Mouse (Mus musculus) cerebellum, adult 2 months (tissue): ENCODE results near the gene Sf3b3. TPM values are rescaled to one million over a fixed set of nuclear protein-coding genes. Genes with fewer than 3 reads are reported as not detected.
"Not testable (repeated sequence)": the region's sequence is repeated elsewhere in the genome, so short reads cannot be mapped to it uniquely, and the experiment has no call there.

Experiments
- DNase-seq, 2 experiments: peaks; one replicate each; pipeline ENCODE4 v3.0.0; 2021
- H3K27ac ChIP-seq: fragments of 200-500 bp; 2 replicates; pipeline ENCODE4 v1.5.1; 2012; ENCODE audit warnings: low read length, control low read depth, inconsistent platforms; ENCODE audit not compliant: insufficient read depth
- H3K27me3 ChIP-seq: fragments of 200-500 bp; 2 replicates; pipeline ENCODE4 v1.6.1; 2012; ENCODE audit warnings: inconsistent platforms, mild to moderate bottlenecking, low read length, moderate library complexity; ENCODE audit not compliant: control insufficient read depth, insufficient read depth
- H3K4me1 ChIP-seq: fragments of 200-500 bp; 2 replicates; pipeline ENCODE4 v1.6.1; 2011; ENCODE audit warnings: low read length; ENCODE audit not compliant: control insufficient read depth, insufficient read depth
- H3K4me3 ChIP-seq: fragments of 200-500 bp; replicated peaks from 2 replicates; pipeline ENCODE3; 2011; ENCODE audit warnings: mild to moderate bottlenecking, low read depth, low read length, control low read depth; ENCODE audit not compliant: insufficient read depth
- CTCF ChIP-seq: fragments of 200-500 bp; IDR thresholded peaks from 2 replicates; pipeline ENCODE4 v1.5.1; 2011; ENCODE audit warnings: low read depth, mild to moderate bottlenecking, control low read depth, low read length, moderate library complexity, borderline replicate concordance; ENCODE audit not compliant: insufficient read depth
- POLR2A ChIP-seq: fragments of 200-500 bp; IDR thresholded peaks from 2 replicates; pipeline ENCODE4 v1.6.1; 2011; ENCODE audit warnings: low read length, control low read depth, borderline replicate concordance; ENCODE audit not compliant: insufficient read depth
- WGBS: fragments of 180-500 bp; shearing (Covaris S2); methylation state at CpG from one replicate; pipeline ENCODE4 v1.1.7; 2018; 5-methylcytosine and 5-hydroxymethylcytosine counted together
- polyA plus RNA-seq: library from polyadenylated mRNA; depleted of rRNA; stranded (reverse); fragments of >200 nt; gene quantifications from 2 replicates; pipeline ENCODE4 v1.2.3, GENCODE M21; 2012

The Sf3b3 gene
- polyA plus RNA-seq, 1 experiment, result 44.5 TPM

- no peak for TF ChIP-seq CTCF
- TF ChIP-seq POLR2A, result no peak
- 8% methylated on average over 16 of the region's 16 CpGs for WGBS
Measured at GRCm38 (mm10) chr8:110888860-110889259, 42.3 kb upstream of the Sf3b3 start.

GRCm38 (mm10) chr8:110888441-110888840, 41.9 kb upstream of the Sf3b3 start:
- no peaks in the 10 kb centered on the region for H3K27me3 ChIP-seq
- H3K4me1 ChIP-seq, result peaks cover 63% of the 10 kb centered on the region
- TF ChIP-seq POLR2A (no peak), CTCF (no peak)
- H3K4me3 ChIP-seq, result no peak overlapping the region
- 20% methylated on average over 8 of the region's 8 CpGs for WGBS
- peak; percentile 89 to 93 for DNase-seq
- H3K27ac ChIP-seq, result peak overlapping the region; percentile 96

More at GRCm38 (mm10) chr8:110888860-110889259, 42.3 kb upstream of the Sf3b3 start:
- H3K27me3 ChIP-seq, result no peaks in the 10 kb centered on the region
- no peak overlapping the region for H3K4me3 ChIP-seq
- peak overlapping the region; percentile 96 for H3K27ac ChIP-seq
- H3K4me1 ChIP-seq, result peaks cover 61% of the 10 kb centered on the region
- DNase-seq, result peak; percentile 86 to 88

- Histone ChIP-seq H3K27ac (peak overlapping the region; percentile 96), H3K4me1 (peaks cover 65% of the 10 kb centered on the region), H3K27me3 (no peaks in the 10 kb centered on the region), H3K4me3 (no peak overlapping the region)
- no peak for TF ChIP-seq CTCF
- no peak for TF ChIP-seq POLR2A
- DNase-seq, result peak; percentile 61 to 67
- 29% methylated on average over 10 of the region's 10 CpGs for WGBS
Measured at GRCm38 (mm10) chr8:110887551-110887950, 41.0 kb upstream of the Sf3b3 start.

GRCm38 (mm10) chr8:110886634-110887033, 40.0 kb upstream of the Sf3b3 start:
- no peaks in the 10 kb centered on the region for H3K27me3 ChIP-seq
- WGBS, result 80% methylated on average over 3 of the region's 3 CpGs
- H3K4me3 ChIP-seq, result no peak overlapping the region
- H3K27ac ChIP-seq, result no peak overlapping the region
- DNase-seq, result no peak
- TF ChIP-seq POLR2A (no peak), CTCF (no peak)
- H3K4me1 ChIP-seq, result peaks cover 70% of the 10 kb centered on the region

- Histone ChIP-seq H3K4me1 (peaks cover 64% of the 10 kb centered on the region), H3K4me3 (no peak overlapping the region), H3K27ac (peak overlapping the region; percentile 42), H3K27me3 (no peaks in the 10 kb centered on the region)
- TF ChIP-seq POLR2A (no peak), CTCF (no peak; the same call in 1 of the 2 replicates)
- peak; percentile 77 to 85 for DNase-seq
- WGBS, result 14% methylated on average over 18 of the region's 18 CpGs
Measured at GRCm38 (mm10) chr8:110883824-110884223, 37.2 kb upstream of the Sf3b3 start.

GRCm38 (mm10) chr8:110881741-110882310, 35.2 kb upstream of the Sf3b3 start:
- Histone ChIP-seq H3K27ac (peak overlapping the region; percentile 57), H3K27me3 (no peaks in the 10 kb centered on the region), H3K4me1 (peaks cover 44% of the 10 kb centered on the region), H3K4me3 (no peak overlapping the region)
- WGBS, result 12% methylated on average over 10 of the region's 10 CpGs
- TF ChIP-seq POLR2A (0 out of 2 replicates have a peak, but pooled peaks have one; percentile 7), CTCF (no peak; the same call in 1 of the 2 replicates)
- peak; percentile 90 to 93 for DNase-seq

GRCm38 (mm10) chr8:110877862-110878261, 31.3 kb upstream of the Sf3b3 start:
- no peak for DNase-seq
- peaks cover 21% of the 10 kb centered on the region for H3K4me1 ChIP-seq
- no peaks in the 10 kb centered on the region for H3K27me3 ChIP-seq
- no peak overlapping the region for H3K27ac ChIP-seq
- TF ChIP-seq CTCF, result no peak
- TF ChIP-seq POLR2A, result no peak
- H3K4me3 ChIP-seq, result no peak overlapping the region
- 93% methylated on average over 4 of the region's 4 CpGs for WGBS

- DNase-seq, result no peak
- no peak overlapping the region for H3K27ac ChIP-seq
- TF ChIP-seq POLR2A, result no peak
- TF ChIP-seq CTCF, result no peak
- H3K27me3 ChIP-seq, result no peaks in the 10 kb centered on the region
- WGBS, result 99% methylated on average over 2 of the region's 2 CpGs
- H3K4me1 ChIP-seq, result no peaks in the 10 kb centered on the region
- H3K4me3 ChIP-seq, result no peak overlapping the region
Measured at GRCm38 (mm10) chr8:110870501-110870900, 23.9 kb upstream of the Sf3b3 start.

GRCm38 (mm10) chr8:110861347-110862025, 14.9 kb upstream of the Sf3b3 start:
- not testable (repeated sequence) for DNase-seq, H3K27me3 ChIP-seq, H3K4me1 ChIP-seq, H3K4me3 ChIP-seq, H3K27ac ChIP-seq
- WGBS, result 95% methylated on average over 7 of the region's 7 CpGs
